Mouse (Mus musculus): ENCODE data around the gene Tmem26.
A peak's percentile ranks its signal among the peaks of the same experiment; 100 is the strongest.

Gene Tmem26

DNA sequence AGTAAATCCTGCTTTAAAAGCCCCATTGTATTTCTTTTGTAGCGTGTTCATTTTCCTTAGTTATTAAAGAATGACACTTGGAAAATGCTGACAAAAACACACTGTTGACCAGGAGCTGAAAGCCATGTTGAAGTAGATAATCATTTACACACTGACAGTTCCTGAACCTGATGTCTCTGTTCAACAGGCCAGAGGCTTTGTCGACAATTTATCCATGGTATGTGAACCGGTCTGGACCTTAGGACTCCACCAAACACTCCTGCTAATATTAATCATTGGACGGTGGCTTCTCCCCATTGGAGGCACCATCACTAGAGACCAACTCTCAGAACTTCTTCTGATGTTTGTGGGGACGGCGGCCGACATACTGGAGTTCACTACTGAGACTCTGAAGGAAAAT lies 27.5 kb downstream of the Tmem26 start:
- DNase-seq (ENCODE audit: low read depth): no peak

DNA sequence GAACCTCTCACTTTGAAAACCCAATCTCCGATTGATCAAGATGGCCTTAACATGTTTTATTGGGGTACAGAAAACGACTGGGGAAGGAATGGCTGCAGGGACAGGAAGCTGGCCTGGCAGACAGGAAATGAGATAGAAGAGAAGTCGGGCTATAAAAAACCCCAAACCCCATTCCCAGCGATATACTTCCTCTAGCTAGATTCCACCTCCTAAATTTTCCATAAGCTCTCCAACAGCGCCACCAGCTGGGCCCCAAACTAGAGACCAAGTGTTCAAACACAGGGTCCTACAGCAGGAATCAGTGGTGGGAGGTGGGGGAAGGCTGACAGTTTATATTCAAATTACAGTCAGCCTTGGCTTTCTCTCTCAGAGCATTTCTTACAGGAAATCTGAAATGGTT lies 35.8 kb downstream of the Tmem26 start:
- peak; percentile 79 for DNase-seq (ENCODE audit: low read depth)

DNA sequence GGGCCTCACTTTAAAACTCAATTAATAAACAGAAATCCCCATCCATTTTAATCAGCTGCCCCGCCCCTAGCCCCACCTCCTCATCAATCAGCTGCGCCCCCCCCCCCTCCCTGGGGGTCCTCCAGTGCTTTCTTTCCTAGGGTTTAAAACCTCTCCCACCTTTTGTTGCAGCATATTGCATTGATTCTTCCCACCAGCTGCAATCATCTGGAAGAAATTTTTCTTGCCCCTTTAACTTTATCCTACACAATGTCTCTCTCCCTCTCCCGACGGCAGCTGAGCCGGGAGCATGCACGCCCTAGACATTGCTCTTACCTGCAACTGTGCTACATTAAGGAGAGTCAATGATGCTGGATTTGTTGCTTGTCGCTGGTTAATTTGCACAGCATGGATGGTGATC lies 36.3 kb downstream of the Tmem26 start:
- no peak for DNase-seq (ENCODE audit: low read depth)

DNA sequence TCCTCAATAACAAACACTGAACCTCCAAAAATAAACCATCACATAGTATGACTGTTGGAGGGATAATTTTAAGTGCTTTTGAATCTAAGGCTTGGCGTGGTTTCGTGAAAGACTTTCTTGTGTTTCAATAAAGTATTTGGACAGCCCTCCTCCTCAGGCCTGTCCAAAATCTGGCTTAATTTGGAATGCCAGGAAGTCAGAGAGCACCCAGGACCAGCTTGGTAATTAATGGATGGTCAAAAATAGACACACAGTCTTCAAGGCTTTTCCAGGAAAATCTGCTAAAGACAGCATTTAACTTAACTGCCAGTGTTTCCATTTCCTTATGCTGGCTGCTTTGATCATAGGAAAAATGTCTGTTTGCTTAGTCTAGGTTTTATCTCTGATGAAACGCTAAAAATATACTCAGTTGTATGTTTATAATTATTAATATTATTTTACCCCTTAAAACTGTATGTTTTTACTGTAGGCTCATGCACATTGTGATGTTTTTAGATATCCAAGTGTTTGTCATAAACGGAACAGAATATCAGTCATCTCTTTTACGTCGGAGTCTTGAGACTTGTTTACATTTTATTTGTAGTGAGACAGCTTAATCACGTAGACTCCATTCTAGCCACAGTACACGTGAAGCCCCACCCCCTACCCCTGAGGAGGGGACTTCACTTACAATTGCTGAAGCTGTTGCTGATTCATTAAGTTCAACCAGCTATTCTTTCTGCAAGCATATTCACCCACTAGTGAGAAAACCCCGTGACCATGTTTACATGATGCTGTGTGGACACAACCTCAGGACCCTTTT lies 57.8 kb downstream of the Tmem26 start:
- no peak for DNase-seq (ENCODE audit: low read depth)

DNA sequence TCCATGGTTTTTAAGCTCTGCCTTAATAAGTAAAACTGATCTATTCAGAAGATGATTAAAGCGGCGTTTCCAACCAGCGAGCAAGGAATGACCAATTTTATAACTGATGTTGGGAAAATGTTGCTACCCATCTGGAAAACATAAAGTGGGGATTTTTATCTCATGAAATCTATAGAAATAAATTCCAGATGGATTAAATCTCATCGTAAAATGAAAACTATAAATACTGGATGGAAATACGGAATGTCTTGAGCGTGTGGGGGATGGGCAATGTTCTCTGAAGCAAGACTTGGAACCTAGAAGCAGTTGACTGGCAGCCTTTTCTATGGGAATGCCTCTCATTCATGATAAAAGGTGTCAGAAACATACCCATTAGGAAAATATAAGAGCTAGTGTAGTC lies 59.3 kb downstream of the Tmem26 start:
- DNase-seq (ENCODE audit: low read depth): no peak

DNA sequence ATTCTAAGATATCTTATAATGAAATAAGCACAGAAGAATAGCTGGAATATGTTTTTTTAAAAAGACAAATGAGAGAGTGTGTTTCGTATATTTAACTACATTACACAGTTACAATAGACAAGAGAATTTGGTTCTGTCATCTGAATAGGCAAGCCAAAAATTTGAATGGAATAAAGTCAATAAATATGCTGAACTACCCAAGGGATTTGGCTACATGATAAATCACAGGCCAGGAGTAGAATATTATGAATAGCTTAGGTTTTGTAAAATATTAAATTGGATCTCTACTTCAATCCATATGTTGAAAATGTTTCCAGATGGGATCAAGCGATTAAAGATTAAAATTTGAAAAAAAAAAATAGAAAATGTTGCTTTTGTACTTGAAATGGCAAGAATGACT lies 60.4 kb downstream of the Tmem26 start:
- no peak for DNase-seq (ENCODE audit: low read depth)

DNA sequence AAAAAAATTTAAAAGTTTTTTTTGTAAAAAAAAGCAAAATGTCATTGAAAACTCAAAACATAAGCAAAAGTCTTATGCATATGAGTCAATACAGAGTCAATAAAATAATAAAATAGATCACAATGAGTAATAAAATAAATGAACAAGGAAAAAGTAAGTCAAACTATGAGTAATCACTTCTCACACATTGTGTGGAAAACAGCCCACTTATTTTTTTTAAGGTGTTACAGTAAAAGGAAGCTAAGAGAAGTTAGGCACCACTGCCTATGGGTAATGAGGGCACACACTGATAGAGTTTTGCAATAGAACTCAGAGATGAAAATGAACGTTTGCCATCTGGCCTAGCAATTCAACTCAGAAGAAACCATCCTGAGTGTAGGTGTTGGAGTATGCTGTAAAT lies 61.0 kb downstream of the Tmem26 start:
- no peak for DNase-seq (ENCODE audit: low read depth)

DNA sequence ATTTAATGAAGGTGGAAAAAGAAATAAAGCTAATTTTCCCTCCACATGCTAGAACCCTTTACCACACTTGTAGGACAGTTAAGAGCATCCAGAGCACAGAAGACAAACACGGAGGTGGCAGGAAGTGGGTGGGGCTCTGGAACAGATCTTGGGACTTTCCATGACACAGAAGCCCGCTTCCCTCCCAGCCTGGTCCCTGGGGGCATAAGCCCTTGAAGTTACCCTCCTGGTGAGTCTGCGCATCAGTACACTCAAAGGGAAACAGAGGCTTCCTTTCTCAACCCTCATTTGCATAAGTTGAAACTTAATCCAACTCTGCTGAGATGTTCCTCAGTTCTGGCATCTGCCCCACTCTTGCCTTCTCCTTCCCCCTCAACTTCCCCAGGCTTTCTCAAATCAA lies 72.0 kb downstream of the Tmem26 start:
- DNase-seq (ENCODE audit: low read depth): no peak

DNA sequence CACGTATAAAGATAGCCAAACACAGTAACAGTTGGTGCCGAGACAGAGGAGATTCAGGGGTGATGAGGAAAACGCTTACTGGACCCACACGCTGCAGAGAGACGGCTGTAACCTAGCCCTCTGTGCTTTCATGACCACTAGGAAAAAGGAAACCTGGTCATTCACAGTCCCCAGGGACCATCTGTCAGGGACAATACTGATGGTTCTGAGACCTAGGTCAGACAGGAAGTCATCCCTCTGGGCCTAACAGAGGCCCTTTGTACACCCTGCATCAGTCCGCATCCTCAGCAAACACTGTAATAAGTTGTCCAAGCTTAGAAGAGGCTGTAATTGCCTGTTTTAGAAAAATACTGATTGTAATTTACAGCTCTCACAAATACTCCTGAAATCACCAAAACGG lies 76.4 kb downstream of the Tmem26 start:
- no peak for DNase-seq (ENCODE audit: low read depth)

DNA sequence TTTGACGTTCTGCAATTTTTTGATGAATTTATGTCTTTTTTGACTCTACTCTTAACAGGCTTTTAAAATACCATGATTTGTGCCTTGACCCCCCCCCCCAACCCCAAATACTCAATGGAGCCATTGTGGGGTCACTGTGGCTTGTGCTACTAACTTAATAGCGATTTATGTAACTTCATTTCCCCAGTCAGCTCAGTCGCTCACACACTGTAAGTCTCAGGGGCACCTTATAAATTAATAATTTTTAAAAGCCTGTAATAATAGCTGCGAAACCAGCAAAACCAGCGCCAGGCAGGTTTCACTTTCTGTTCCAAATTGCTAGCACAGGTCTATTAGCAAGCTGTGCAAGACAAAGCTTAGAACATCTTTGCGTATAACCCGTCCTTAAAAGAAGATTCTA lies 76.9 kb downstream of the Tmem26 start:
- DNase-seq (ENCODE audit: low read depth): no peak

DNA sequence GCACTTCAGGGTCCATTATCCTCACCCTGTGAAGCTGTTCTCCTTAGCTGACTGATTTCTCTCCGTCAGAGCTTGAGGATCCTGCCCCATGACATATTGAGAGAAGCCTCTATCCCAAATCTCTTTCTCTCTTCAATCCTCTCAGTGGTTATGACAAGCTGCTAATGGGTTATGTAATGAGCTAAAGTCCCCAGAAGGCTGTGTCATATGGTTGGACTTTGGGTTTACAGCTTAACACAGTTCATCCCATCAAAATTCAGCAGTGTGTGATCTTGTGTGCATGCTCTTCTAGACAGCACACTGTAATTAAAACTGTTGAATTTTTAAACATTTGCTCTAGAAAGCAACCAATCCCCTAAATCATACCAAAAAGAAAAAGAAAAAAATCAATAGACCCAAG lies 82.9 kb downstream of the Tmem26 start:
- no peak for DNase-seq (ENCODE audit: low read depth)

DNA sequence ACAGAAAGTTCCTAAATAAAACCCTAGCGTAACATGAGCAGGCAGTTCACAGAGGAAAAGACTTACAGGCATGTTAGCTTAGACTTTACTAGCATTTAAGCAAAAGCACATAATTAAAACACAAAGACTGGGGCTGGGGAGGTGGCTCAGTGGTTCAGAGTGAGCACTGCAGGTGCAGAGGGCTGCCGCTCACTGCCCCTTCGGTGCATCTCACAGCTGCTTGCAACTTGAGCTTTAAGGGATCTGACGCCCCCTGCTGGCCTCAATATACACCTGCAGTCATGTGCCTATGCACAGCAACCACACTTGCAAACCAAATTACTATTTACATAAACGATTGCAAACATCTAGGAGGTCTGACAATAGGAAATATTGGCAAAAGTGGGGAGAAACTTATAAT lies 87.5 kb downstream of the Tmem26 start:
- peak; percentile 1 for DNase-seq (ENCODE audit: low read depth)

DNA sequence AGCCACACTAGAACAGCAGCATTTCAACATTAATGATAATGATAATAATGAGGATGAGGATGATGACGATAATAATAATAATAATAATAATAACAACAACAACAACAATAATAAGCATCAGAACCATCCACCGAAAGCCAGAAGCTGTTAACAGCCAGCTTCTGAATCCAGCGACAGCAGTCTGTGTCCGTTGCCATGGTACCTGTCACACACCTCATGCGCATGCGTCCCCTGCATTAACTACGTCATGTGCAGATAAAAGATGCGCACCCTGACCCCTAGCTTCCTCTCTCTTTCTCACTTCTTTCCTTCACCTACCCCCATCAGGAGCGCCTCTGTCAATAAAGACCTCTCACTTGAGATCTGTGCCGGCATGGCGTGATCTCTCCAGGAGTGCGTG lies 89.3 kb downstream of the Tmem26 start:
- no peak for DNase-seq (ENCODE audit: low read depth)

DNA sequence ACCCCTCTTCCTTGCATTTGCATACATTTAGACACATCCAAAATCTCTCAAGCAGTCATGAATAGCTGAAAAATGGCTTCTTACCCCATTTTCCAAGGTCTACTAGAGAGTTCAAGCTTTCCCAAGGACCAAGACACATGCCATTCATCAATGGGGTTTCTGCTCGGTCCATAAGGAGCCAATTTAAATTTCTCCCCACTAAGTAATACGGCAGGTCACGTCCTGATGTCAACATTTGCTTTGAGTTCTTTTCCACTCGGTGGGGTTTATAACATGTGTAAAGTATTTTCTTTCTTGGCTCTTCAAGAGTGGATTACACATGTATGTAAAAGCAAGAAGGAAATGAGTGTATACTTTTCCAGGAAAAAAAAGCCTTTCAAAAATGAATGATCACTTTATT lies 93.8 kb downstream of the Tmem26 start:
- no peak for DNase-seq (ENCODE audit: low read depth)

DNA sequence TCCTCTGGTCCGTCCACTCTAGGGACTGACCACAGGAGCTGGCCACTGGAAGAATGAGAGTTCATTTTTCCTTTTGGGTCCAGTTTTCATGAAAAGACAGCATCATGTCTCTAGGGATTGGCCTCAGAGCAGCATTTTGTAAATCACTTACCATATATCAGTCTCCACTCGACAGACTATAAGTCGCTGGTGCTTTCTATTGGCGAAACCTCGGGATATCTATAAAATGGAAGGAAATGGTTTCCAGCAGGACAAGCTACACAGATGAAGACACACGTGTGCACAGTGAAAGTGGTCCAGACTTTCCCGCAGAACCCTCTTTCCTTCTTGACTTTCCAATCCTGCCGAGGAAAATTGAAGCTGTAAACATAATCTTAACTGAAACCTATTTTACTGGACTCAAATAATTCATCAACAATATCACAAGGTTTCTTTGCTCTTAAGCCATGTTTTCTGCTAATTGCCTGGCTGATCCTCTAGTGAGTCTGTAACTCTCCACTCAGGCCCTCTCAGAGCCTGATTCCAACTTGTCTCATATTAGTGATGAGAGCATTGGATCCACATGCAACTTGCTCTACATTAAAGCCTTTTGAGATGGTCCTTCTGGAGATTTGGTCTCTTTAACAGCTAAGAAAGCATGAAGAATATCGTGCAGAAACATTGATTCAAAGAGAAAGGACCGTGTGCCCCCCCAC lies 94.8 kb downstream of the Tmem26 start:
- no peak for DNase-seq (ENCODE audit: low read depth)

DNA sequence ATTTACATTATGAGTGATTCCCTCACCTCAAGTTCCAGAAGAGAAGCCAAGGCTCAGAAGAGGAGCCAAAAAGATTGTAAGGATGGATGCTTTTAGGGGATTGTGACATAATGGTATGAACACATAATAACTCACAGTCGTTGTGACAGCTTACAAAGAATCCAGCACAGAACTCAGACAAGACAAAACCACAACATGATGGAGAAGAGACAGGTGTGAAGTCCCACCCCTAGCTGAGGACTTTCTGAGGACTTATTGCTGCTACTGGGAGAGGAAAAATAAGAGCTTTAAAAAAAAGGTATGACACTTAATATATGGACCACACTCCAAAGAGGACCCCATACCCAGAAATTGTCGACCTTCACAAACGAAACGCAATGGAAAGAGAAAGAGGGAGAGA lies 101.1 kb downstream of the Tmem26 start:
- no peak for DNase-seq (ENCODE audit: low read depth)

Data from 416B (cell line).